Mouse (Mus musculus): ENCODE measurements around the gene Gm45062.
A peak's percentile ranks its signal among the peaks of the same experiment; 100 is the strongest.
"Not testable (repeated sequence)": the region's sequence is repeated elsewhere in the genome, so short reads cannot be mapped to it uniquely, and the experiment has no call there.

Gm45062 gene

GRCm38 (mm10) chr6:8511447-8511846 lies 252.2 kb downstream of the Gm45062 start:
- DNase-seq, result peak; percentile 82

GRCm38 (mm10) chr6:8512416-8512815 lies 253.2 kb downstream of the Gm45062 start:
- peak; percentile 74 for DNase-seq

- peak; percentile 12 for DNase-seq
Measured at GRCm38 (mm10) chr6:8519687-8520086, 260.4 kb downstream of the Gm45062 start.

- no peak for DNase-seq
Measured at GRCm38 (mm10) chr6:8521231-8521630, 262.0 kb downstream of the Gm45062 start.

GRCm38 (mm10) chr6:8524717-8525116 lies 265.5 kb downstream of the Gm45062 start:
- DNase-seq, result peak; percentile 57

- DNase-seq, result peak; percentile 64
Measured at GRCm38 (mm10) chr6:8531104-8531894, 272.0 kb downstream of the Gm45062 start.

GRCm38 (mm10) chr6:8536944-8537343 lies 277.7 kb downstream of the Gm45062 start:
- no peak for DNase-seq

GRCm38 (mm10) chr6:8541531-8541930 lies 282.3 kb downstream of the Gm45062 start:
- DNase-seq, result not testable (repeated sequence)

- no peak for DNase-seq
Measured at GRCm38 (mm10) chr6:8544822-8545221, 285.6 kb downstream of the Gm45062 start.

- peak; percentile 66 for DNase-seq
Measured at GRCm38 (mm10) chr6:8545780-8546179, 286.5 kb downstream of the Gm45062 start.

- no peak for DNase-seq
Measured at GRCm38 (mm10) chr6:8551155-8551554, 291.9 kb downstream of the Gm45062 start.

- DNase-seq, result no peak
Measured at GRCm38 (mm10) chr6:8556849-8557571, 297.8 kb downstream of the Gm45062 start.

- no peak for DNase-seq
Measured at GRCm38 (mm10) chr6:8560682-8561081, 301.4 kb downstream of the Gm45062 start.

GRCm38 (mm10) chr6:8582377-8582776 lies 323.1 kb downstream of the Gm45062 start:
- no peak for DNase-seq

GRCm38 (mm10) chr6:8583892-8584291 lies 324.6 kb downstream of the Gm45062 start:
- DNase-seq, result no peak

- DNase-seq, result no peak
Measured at GRCm38 (mm10) chr6:8591665-8592064, 332.4 kb downstream of the Gm45062 start.

GRCm38 (mm10) chr6:8617369-8617768 lies 358.1 kb downstream of the Gm45062 start:
- peak; percentile 77 for DNase-seq

GRCm38 (mm10) chr6:8619582-8620350 lies 360.5 kb downstream of the Gm45062 start:
- DNase-seq, result peak; percentile 72

GRCm38 (mm10) chr6:8623045-8623444 lies 363.8 kb downstream of the Gm45062 start:
- DNase-seq, result peak; percentile 28

GRCm38 (mm10) chr6:8628226-8628625 lies 369.0 kb downstream of the Gm45062 start:
- DNase-seq, result peak; percentile 84

GRCm38 (mm10) chr6:8628715-8629267 lies 369.5 kb downstream of the Gm45062 start:
- DNase-seq, result peak; percentile 83

- peak; percentile 79 for DNase-seq
Measured at GRCm38 (mm10) chr6:8630531-8630930, 371.3 kb downstream of the Gm45062 start.

- peak; percentile 50 for DNase-seq
Measured at GRCm38 (mm10) chr6:8631362-8631761, 372.1 kb downstream of the Gm45062 start.

Data from heart, adult 11 months (tissue).